Mouse (Mus musculus) heart, embryonic 12.5 days (tissue): Measurements from ENCODE around the gene Cd164l2. TPM values are rescaled to one million over a fixed set of nuclear protein-coding genes. Genes with fewer than 3 reads are reported as not detected.

ENCODE experiments used
- ATAC-seq: fragments of 200-750 bp; cut with Nextera tagmentation; 2 replicates; pipeline ENCODE4 v1.8.0; 2017; ENCODE audit warnings: moderate TSS enrichment, moderate library complexity; ENCODE audit not compliant: insufficient number of reproducible peaks, low FRiP score
- H3K27ac ChIP-seq: fragments of 300-500 bp; sonication (generic); 2 replicates; pipeline ENCODE4 v1.5.1; 2016; ENCODE audit warnings: mild to moderate bottlenecking, moderate library complexity; ENCODE audit not compliant: poor library complexity, severe bottlenecking
- H3K27me3 ChIP-seq: fragments of 300-500 bp; sonication (generic); replicated peaks from 2 replicates; pipeline ENCODE4 v1.6.1; 2016; ENCODE audit warnings: mild to moderate bottlenecking, moderate library complexity
- H3K36me3 ChIP-seq: fragments of 300-500 bp; sonication (generic); 2 replicates; pipeline ENCODE4 v1.6.1; 2016; ENCODE audit warnings: mild to moderate bottlenecking, moderate library complexity
- H3K4me1 ChIP-seq: fragments of 300-500 bp; sonication (generic); replicated peaks from 2 replicates; pipeline ENCODE4 v1.6.1; 2016; ENCODE audit warnings: mild to moderate bottlenecking
- H3K4me2 ChIP-seq: fragments of 300-500 bp; sonication (generic); 2 replicates; pipeline ENCODE4 v1.6.1; 2016; ENCODE audit warnings: mild to moderate bottlenecking, moderate library complexity
- H3K4me3 ChIP-seq: fragments of 300-500 bp; sonication (generic); 2 replicates; pipeline ENCODE4 v1.5.1; 2016; ENCODE audit warnings: mild to moderate bottlenecking
- H3K9ac ChIP-seq: fragments of 300-500 bp; sonication (generic); 2 replicates; pipeline ENCODE4 v1.6.1; 2016; ENCODE audit warnings: mild to moderate bottlenecking, moderate library complexity
- H3K9me3 ChIP-seq: fragments of 300-500 bp; sonication (generic); replicated peaks from 2 replicates; pipeline ENCODE4 v1.6.1; 2016; ENCODE audit warnings: mild to moderate bottlenecking, moderate library complexity
- WGBS: fragments of 180-500 bp; shearing (Covaris S2); methylation state at CpG from one replicate; pipeline ENCODE4 v1.1.7; 2016; 5-methylcytosine and 5-hydroxymethylcytosine counted together
- polyA plus RNA-seq: library from polyadenylated mRNA; unstranded; fragments of >200 nt; fragmentation: Nextera tagmentation; extraction: Ambion mirVana; gene quantifications from 2 replicates; pipeline ENCODE4 v1.2.1, GENCODE M21; 2016

Cd164l2 gene
- polyA plus RNA-seq, 1 experiment from 2014 or later, result 0.34 TPM

DNA sequence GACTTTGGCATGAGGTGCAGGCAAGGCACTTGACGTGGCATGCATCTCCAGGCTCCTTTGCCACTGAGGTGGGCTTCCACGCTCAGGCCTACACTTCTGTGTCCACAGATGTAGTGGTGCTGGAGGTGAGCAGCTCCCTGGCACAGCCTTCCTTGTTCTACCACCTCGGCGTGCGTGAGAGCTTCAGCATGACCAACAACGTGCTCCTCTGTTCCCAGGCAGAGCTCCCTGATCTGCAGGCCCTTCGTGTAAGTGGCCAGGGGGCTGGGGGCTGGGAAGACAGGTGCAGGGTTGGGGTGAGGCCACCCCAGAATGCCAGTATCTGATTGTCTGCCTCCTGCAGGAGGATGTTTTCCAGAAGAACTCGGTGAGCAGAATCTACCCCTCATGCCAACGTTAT is 30.8 kb downstream of the Cd164l2 start:
- ATAC-seq, result no peak
- H3K9me3 ChIP-seq, result no peaks in the 10 kb centered on the region
- no peaks in the 10 kb centered on the region for H3K36me3 ChIP-seq
- H3K4me2 ChIP-seq, result no peak overlapping the region
- H3K9ac ChIP-seq, result no peak overlapping the region
- no peak overlapping the region for H3K27ac ChIP-seq
- WGBS, result 69% methylated on average over 9 of the region's 9 CpGs
- peaks cover 26% of the 10 kb centered on the region for H3K4me1 ChIP-seq
- H3K27me3 ChIP-seq, result peaks cover 58% of the 10 kb centered on the region
- H3K4me3 ChIP-seq, result no peak overlapping the region

DNA sequence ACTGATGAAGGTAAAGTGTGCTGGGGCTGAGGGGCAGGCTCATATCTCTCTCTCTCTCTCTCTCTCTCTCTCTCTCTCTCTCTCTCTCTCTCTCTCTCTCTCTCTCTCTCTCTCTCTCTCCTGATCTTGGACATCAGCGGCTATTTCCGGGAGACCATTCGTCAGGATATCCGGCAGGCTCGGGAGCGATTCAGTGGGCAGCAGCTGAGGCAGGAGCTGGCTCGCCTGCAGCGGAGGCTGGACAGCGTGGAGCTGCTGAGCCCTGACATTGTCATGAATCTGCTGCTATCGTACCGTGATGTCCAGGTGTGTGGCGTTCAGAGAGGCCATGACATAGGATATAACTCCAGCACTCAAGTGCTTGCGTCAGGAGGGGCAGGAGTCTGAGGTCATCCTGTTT is 31.6 kb downstream of the Cd164l2 start:
- peaks cover 26% of the 10 kb centered on the region for H3K4me1 ChIP-seq
- H3K36me3 ChIP-seq, result no peaks in the 10 kb centered on the region
- H3K27ac ChIP-seq, result no peak overlapping the region
- no peak overlapping the region for H3K9ac ChIP-seq
- no peak for ATAC-seq
- no peaks in the 10 kb centered on the region for H3K9me3 ChIP-seq
- no peak overlapping the region for H3K4me3 ChIP-seq
- H3K4me2 ChIP-seq, result peak overlapping the region; percentile 8; the same call in 1 of the 2 replicates
- H3K27me3 ChIP-seq, result peaks cover 67% of the 10 kb centered on the region
- WGBS, result 33% methylated on average over 13 of the region's 13 CpGs

DNA sequence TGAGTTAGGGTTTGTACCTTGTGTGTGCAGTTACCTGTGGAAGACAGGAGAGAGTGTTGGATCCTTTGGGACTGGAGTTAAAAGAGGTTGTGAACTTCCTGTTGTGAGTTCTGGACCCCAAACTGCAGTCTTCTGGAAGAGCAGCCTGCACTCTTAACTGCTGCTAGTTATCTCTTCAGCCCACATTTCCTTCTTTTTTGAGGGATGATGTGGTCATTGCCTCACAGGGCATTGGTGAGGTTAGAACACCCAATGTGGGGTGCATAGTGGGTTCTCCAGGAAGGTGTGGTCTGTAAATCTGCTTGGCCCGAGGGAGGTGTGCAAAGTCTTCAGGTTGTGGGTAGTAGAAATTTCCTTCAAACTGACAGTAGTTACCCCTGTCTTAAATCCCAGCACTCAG is 32.4 kb downstream of the Cd164l2 start:
- H3K4me1 ChIP-seq, result peaks cover 26% of the 10 kb centered on the region
- H3K27ac ChIP-seq, result no peak overlapping the region
- H3K9me3 ChIP-seq, result no peaks in the 10 kb centered on the region
- no peak overlapping the region for H3K4me2 ChIP-seq
- H3K27me3 ChIP-seq, result peaks cover 68% of the 10 kb centered on the region
- H3K4me3 ChIP-seq, result no peak overlapping the region
- no peaks in the 10 kb centered on the region for H3K36me3 ChIP-seq
- 62% methylated on average over 1 of the region's 1 CpGs for WGBS
- H3K9ac ChIP-seq, result no peak overlapping the region
- ATAC-seq, result no peak

DNA sequence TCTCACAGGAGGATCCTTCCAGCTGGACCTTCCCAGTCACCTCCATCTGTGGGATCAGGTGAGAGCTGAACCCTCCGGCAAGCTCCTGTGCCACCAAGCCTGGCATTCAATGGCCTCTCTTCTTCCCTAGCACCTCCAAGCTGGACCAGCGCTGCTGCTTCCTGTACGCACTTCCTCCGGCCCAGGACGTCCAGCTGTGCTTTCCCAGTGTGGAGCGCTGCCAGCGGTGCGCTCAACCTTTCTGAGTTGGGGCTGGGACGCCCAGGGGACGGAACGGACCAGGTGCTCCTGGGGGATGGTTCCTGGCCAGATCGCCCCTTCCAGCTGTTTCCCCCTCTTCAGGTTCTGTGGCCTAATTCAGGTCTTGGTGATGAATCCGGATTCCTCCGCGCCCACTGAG is 35.1 kb downstream of the Cd164l2 start:
- no peak overlapping the region for H3K27ac ChIP-seq
- no peak overlapping the region for H3K4me3 ChIP-seq
- no peaks in the 10 kb centered on the region for H3K36me3 ChIP-seq
- H3K9me3 ChIP-seq, result no peaks in the 10 kb centered on the region
- H3K27me3 ChIP-seq, result peaks cover 91% of the 10 kb centered on the region
- WGBS, result 21% methylated on average over 15 of the region's 15 CpGs
- H3K4me1 ChIP-seq, result peaks cover 28% of the 10 kb centered on the region
- no peak for ATAC-seq
- no peak overlapping the region for H3K4me2 ChIP-seq
- H3K9ac ChIP-seq, result no peak overlapping the region

DNA sequence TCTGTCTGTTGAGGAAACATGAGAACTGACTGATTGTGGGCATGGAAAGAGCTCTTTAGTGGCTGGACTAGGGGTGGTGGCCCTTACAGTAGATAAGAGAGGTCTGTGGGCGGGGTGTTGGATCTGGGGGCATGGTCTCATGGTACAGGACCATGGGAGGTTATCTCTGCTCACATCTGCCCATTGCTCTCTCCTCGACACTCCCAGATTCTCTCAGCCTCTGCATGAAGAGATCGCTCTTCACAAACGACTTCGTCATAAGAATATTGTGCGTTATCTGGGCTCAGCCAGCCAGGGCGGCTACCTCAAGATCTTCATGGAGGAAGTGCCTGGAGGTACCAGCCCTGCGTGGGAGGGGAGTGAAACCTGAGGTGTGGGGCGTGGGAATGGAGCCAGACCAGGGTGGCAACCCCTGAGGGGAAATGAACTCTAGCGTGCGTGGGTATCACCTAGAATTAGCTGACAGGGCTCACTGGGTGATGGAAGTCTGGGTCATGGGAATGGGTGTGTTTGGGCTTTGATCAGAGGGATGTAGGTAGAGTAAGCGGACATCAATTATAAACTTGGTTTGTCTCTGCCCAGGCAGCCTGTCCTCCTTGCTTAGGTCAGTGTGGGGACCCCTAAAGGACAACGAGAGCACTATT is 36.0 kb downstream of the Cd164l2 start:
- peaks cover 91% of the 10 kb centered on the region for H3K27me3 ChIP-seq
- WGBS, result 50% methylated on average over 13 of the region's 13 CpGs
- H3K4me3 ChIP-seq, result no peak overlapping the region
- no peak overlapping the region for H3K9ac ChIP-seq
- no peak overlapping the region for H3K27ac ChIP-seq
- H3K4me2 ChIP-seq, result no peak overlapping the region
- H3K4me1 ChIP-seq, result peaks cover 28% of the 10 kb centered on the region
- H3K9me3 ChIP-seq, result no peaks in the 10 kb centered on the region
- no peaks in the 10 kb centered on the region for H3K36me3 ChIP-seq
- peak; percentile 41; the same call in 1 of the 2 replicates for ATAC-seq

DNA sequence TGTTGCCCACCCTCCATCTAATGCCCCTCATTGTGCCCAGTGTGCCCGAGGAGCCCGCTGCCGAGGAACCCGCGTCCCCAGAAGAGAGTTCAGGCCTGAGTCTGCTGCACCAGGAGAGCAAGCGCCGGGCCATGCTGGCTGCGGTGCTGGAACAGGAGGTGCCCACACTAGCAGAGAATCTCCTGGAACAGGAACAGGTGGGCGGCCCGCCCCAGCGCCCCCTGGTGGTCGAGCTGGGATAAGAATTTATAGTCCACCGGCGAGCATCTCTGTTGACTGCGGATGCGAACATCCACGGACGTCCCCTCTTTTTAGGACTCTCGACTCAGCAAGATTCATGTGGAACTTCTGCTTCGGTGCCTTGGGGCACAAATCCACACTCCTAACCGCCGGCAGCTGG is 38.7 kb downstream of the Cd164l2 start:
- no peaks in the 10 kb centered on the region for H3K36me3 ChIP-seq
- peaks cover 21% of the 10 kb centered on the region for H3K4me1 ChIP-seq
- 3% methylated on average over 22 of the region's 22 CpGs for WGBS
- H3K27ac ChIP-seq, result no peak overlapping the region
- no peak for ATAC-seq
- H3K9ac ChIP-seq, result peak overlapping the region; percentile 56
- peaks cover 98% of the 10 kb centered on the region for H3K27me3 ChIP-seq
- peak overlapping the region; percentile 47 for H3K4me3 ChIP-seq
- H3K4me2 ChIP-seq, result peak overlapping the region; percentile 74
- no peaks in the 10 kb centered on the region for H3K9me3 ChIP-seq

DNA sequence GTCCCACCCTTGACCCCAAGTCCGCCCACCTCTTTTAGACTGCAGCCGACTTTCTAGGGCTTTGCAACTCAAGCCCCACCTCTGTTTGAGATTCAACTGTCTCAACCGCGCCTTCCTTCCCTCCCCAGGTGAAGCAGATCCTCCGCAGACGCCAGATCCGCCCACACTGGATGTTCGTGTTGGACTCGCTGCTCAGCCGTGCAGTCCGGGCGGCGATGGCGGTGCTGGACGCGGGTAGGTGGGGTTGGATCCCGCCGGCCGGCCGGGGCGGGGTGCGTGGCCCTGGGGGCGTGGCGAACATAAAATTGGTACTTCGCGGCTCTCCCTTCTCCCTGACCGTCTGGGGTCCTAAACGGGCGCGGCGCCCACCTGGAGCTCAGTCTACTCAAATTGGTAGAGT is 39.3 kb downstream of the Cd164l2 start:
- Histone ChIP-seq H3K27me3 (peaks cover 98% of the 10 kb centered on the region), H3K27ac (no peak overlapping the region), H3K4me1 (peaks cover 21% of the 10 kb centered on the region), H3K4me3 (peak overlapping the region; percentile 47), H3K4me2 (peak overlapping the region; percentile 74), H3K36me3 (no peaks in the 10 kb centered on the region), H3K9me3 (no peaks in the 10 kb centered on the region), H3K9ac (peak overlapping the region; percentile 56)
- ATAC-seq, result no peak
- WGBS, result 3% methylated on average over 31 of the region's 31 CpGs

DNA sequence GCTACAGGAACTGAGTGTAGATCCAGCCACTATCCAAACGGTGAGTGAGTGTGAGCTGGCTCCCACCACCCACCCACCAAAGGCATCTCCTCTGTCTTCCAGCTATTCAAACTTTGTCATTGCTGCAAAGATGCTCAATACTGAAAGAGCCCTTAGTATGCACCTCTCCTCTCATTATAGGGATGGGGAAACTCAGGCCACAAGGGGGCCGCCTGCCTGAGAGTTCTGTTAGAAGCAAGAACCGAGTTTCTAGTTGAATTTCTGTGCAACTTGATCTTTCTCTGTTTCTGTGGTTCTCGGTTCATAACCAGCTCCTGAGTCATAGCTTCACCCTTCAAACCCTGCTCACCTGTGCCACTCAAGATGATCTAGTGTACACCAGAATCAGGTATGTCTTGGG is 40.2 kb downstream of the Cd164l2 start:
- peaks cover 98% of the 10 kb centered on the region for H3K27me3 ChIP-seq
- H3K9ac ChIP-seq, result no peak overlapping the region
- no peak for ATAC-seq
- no peak overlapping the region for H3K4me2 ChIP-seq
- H3K27ac ChIP-seq, result no peak overlapping the region
- WGBS, result 43% methylated on average over 4 of the region's 4 CpGs
- H3K36me3 ChIP-seq, result no peaks in the 10 kb centered on the region
- no peaks in the 10 kb centered on the region for H3K9me3 ChIP-seq
- H3K4me1 ChIP-seq, result peaks cover 19% of the 10 kb centered on the region
- H3K4me3 ChIP-seq, result no peak overlapping the region

- peaks cover 96% of the 10 kb centered on the region for H3K27me3 ChIP-seq
- H3K9me3 ChIP-seq, result no peaks in the 10 kb centered on the region
- H3K27ac ChIP-seq, result no peak overlapping the region
- no peak overlapping the region for H3K9ac ChIP-seq
- no peak for ATAC-seq
- no peaks in the 10 kb centered on the region for H3K36me3 ChIP-seq
- WGBS, result 82% methylated on average over 12 of the region's 12 CpGs
- H3K4me2 ChIP-seq, result no peak overlapping the region
- peaks cover 16% of the 10 kb centered on the region for H3K4me1 ChIP-seq
- H3K4me3 ChIP-seq, result no peak overlapping the region
Observed at GRCm38 (mm10) chr4:133253412-133253811, 41.5 kb downstream of the Cd164l2 start.

- no peak for ATAC-seq
- H3K4me1 ChIP-seq, result peaks cover 15% of the 10 kb centered on the region
- H3K27ac ChIP-seq, result no peak overlapping the region
- peaks cover 87% of the 10 kb centered on the region for H3K27me3 ChIP-seq
- no peak overlapping the region for H3K4me3 ChIP-seq
- no peaks in the 10 kb centered on the region for H3K36me3 ChIP-seq
- WGBS, result 39% methylated on average over 6 of the region's 6 CpGs
- H3K9ac ChIP-seq, result no peak overlapping the region
- no peaks in the 10 kb centered on the region for H3K9me3 ChIP-seq
- no peak overlapping the region for H3K4me2 ChIP-seq
Observed at GRCm38 (mm10) chr4:133255392-133255791, 43.5 kb downstream of the Cd164l2 start.

- H3K9me3 ChIP-seq, result no peaks in the 10 kb centered on the region
- 0 out of 2 replicates have a peak, but pooled peaks cover 3% of the 10 kb centered on the region for H3K4me1 ChIP-seq
- WGBS, result 16% methylated on average over 24 of the region's 24 CpGs
- no peaks in the 10 kb centered on the region for H3K36me3 ChIP-seq
- H3K9ac ChIP-seq, result no peak overlapping the region
- peak overlapping the region; percentile 4 for H3K4me2 ChIP-seq
- ATAC-seq, result no peak
- peaks cover 73% of the 10 kb centered on the region for H3K27me3 ChIP-seq
- no peak overlapping the region for H3K27ac ChIP-seq
- no peak overlapping the region for H3K4me3 ChIP-seq
Observed at GRCm38 (mm10) chr4:133256820-133257219, 44.9 kb downstream of the Cd164l2 start.

DNA sequence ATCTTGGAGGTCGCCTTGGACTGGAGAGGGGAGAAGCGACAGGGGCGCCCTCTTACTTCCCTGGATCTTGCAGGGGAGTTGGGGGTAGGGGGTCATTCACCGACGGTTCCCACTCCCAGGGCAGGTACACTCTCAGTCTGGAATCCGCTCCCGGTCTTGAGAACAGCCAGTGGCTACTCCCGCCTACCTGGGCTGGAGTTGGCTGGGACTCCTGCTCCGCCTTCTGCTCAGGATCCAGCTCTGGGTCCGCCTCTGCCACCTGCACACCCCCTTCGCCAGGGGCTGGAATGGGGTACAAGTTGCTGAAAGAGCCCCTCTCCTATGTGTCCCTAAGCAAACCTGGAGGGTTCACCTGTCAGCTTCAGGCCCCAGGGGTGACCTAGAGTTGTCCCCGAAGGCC is 45.3 kb downstream of the Cd164l2 start:
- Histone ChIP-seq H3K4me2 (no peak overlapping the region), H3K27ac (no peak overlapping the region), H3K9me3 (no peaks in the 10 kb centered on the region), H3K36me3 (no peaks in the 10 kb centered on the region), H3K4me3 (no peak overlapping the region), H3K4me1 (0 out of 2 replicates have a peak, but pooled peaks cover 3% of the 10 kb centered on the region), H3K27me3 (peaks cover 68% of the 10 kb centered on the region), H3K9ac (no peak overlapping the region)
- ATAC-seq, result no peak
- WGBS, result 30% methylated on average over 12 of the region's 12 CpGs
